Mouse (Mus musculus): ENCODE results near the gene Lekr1. TPM values are rescaled to one million over a fixed set of nuclear protein-coding genes. Genes with fewer than 3 reads are reported as not detected.

The Lekr1 gene
- total and polyA plus RNA-seq, 3 experiments = 1.8 to 2.5 TPM; not detected in 1

GRCm38 (mm10) chr3:65829943-65830483 is 164.0 kb downstream of the Lekr1 start:
- peaks cover 0 to 2% of the 10 kb centered on the region in 2 experiments; a peak in 2 of 4 replicates for H3K36me3 ChIP-seq (ENCODE audit: control insufficient read depth in 1 of 2, insufficient read depth in 2 of 2, low read length in 2 of 2)
- no peak for DNase-seq (ENCODE audit: low read depth, low spot score)
- no peaks in the 10 kb centered on the region for H3K79me2 ChIP-seq (ENCODE audit: control insufficient read depth, insufficient read depth, low read length, poor library complexity)
- H3K27ac ChIP-seq (ENCODE audit: control insufficient read depth, low read depth, low read length) = no peak overlapping the region
- TF ChIP-seq BHLHE40 (IDR thresholded peaks at IDR 0.05; ENCODE audit: borderline replicate concordance, low read depth, low read length) (no peak), EP300 (IDR thresholded peaks at IDR 0.05; ENCODE audit: low read depth in 1 of 2, low read length in 2 of 2) (no peak), ETS1 (IDR thresholded peaks at IDR 0.05; ENCODE audit: low read depth, low read length) (no peak), USF1 (IDR thresholded peaks at IDR 0.05; ENCODE audit: low read depth, low read length) (no peak), POLR2A (IDR thresholded peaks at IDR 0.05; ENCODE audit: control insufficient read depth in 1 of 2, insufficient read depth in 1 of 2, low read depth in 1 of 2, low read length in 2 of 2, poor library complexity in 1 of 2) (no peak), ZKSCAN1 (IDR thresholded peaks at IDR 0.05; ENCODE audit: low read depth, low read length) (no peak), POLR2AphosphoS5 (IDR thresholded peaks at IDR 0.05; ENCODE audit: borderline replicate concordance, low read depth, low read length) (no peak), TAL1 (IDR thresholded peaks at IDR 0.05; ENCODE audit: low read length) (no peak), UBTF (IDR thresholded peaks at IDR 0.05; ENCODE audit: borderline replicate concordance, insufficient read depth, low read depth, low read length) (no peak), ELF1 (IDR thresholded peaks at IDR 0.05; ENCODE audit: low read depth, low read length) (no peak), POLR2AphosphoS2 (IDR thresholded peaks at IDR 0.05; ENCODE audit: low read length) (no peak), ZNF384 (IDR thresholded peaks at IDR 0.05; ENCODE audit: low read depth, low read length) (no peak)
- H3K4me1 ChIP-seq (ENCODE audit: control insufficient read depth in 1 of 2, insufficient read depth in 2 of 2, low read length in 2 of 2) = no peaks in the 10 kb centered on the region
- H3K4me3 ChIP-seq (ENCODE audit: control insufficient read depth in 1 of 2, insufficient read depth in 1 of 2, low read depth in 2 of 2, low read length in 2 of 2) = no peak overlapping the region
- no peaks in the 10 kb centered on the region for H3K9me3 ChIP-seq (replicated peaks; ENCODE audit: insufficient read depth, low read length)
- no peak overlapping the region for H3K9ac ChIP-seq (ENCODE audit: control insufficient read depth, low read depth, low read length, poor library complexity, severe bottlenecking)
- H3K27me3 ChIP-seq (ENCODE audit: control insufficient read depth in 1 of 2, insufficient read depth in 2 of 2, low read length in 2 of 2) = peaks cover 3 to 5% of the 10 kb centered on the region in 2 experiments

GRCm38 (mm10) chr3:65830801-65831200 is 164.8 kb downstream of the Lekr1 start:
- Histone ChIP-seq H3K4me1 (ENCODE audit: control insufficient read depth in 1 of 2, insufficient read depth in 2 of 2, low read length in 2 of 2) (no peaks in the 10 kb centered on the region), H3K36me3 (ENCODE audit: control insufficient read depth in 1 of 2, insufficient read depth in 2 of 2, low read length in 2 of 2) (peaks cover 0 to 2% of the 10 kb centered on the region in 2 experiments; a peak in 2 of 4 replicates), H3K9ac (ENCODE audit: control insufficient read depth, low read depth, low read length, poor library complexity, severe bottlenecking) (no peak overlapping the region), H3K27me3 (ENCODE audit: control insufficient read depth in 1 of 2, insufficient read depth in 2 of 2, low read length in 2 of 2) (peaks cover 3 to 5% of the 10 kb centered on the region in 2 experiments), H3K79me2 (ENCODE audit: control insufficient read depth, insufficient read depth, low read length, poor library complexity) (no peaks in the 10 kb centered on the region), H3K4me3 (ENCODE audit: control insufficient read depth in 1 of 2, insufficient read depth in 1 of 2, low read depth in 2 of 2, low read length in 2 of 2) (no peak overlapping the region), H3K27ac (ENCODE audit: control insufficient read depth, low read depth, low read length) (no peak overlapping the region), H3K9me3 (replicated peaks; ENCODE audit: insufficient read depth, low read length) (no peaks in the 10 kb centered on the region)
- no peak for TF ChIP-seq MXI1 (IDR thresholded peaks at IDR 0.05; ENCODE audit: low read depth, low read length)
- TF ChIP-seq MAX (IDR thresholded peaks at IDR 0.05; ENCODE audit: low read length) = no peak
- TF ChIP-seq MEF2A (IDR thresholded peaks at IDR 0.05; ENCODE audit: extremely low read depth, insufficient replicate concordance, low read depth, low read length, poor library complexity, severe bottlenecking) = no peak
- no peak for TF ChIP-seq MYC (IDR thresholded peaks at IDR 0.05; ENCODE audit: low read depth, low read length)
- no peak for TF ChIP-seq TCF12 (IDR thresholded peaks at IDR 0.05; ENCODE audit: low read depth, low read length)
- DNase-seq (ENCODE audit: low read depth, low spot score) = no peak

All from MEL (cell line).